Mouse (Mus musculus) testis, adult 2 months (tissue): Measurements from ENCODE around the gene AA467197. TPM values are rescaled to one million over a fixed set of nuclear protein-coding genes. Genes with fewer than 3 reads are reported as not detected.

Source experiments
- H3K27ac ChIP-seq: fragments of 200-500 bp; 2 replicates; pipeline ENCODE4 v1.5.1; 2012; ENCODE audit warnings: low read depth, low read length; ENCODE audit not compliant: control insufficient read depth, insufficient read depth
- H3K27me3 ChIP-seq: fragments of 200-500 bp; 2 replicates; pipeline ENCODE4 v1.6.1; 2012; ENCODE audit warnings: mild to moderate bottlenecking, low read length, moderate library complexity; ENCODE audit not compliant: control insufficient read depth, insufficient read depth
- H3K36me3 ChIP-seq: fragments of 200-500 bp; 2 replicates; pipeline ENCODE4 v1.6.1; 2012; ENCODE audit warnings: mild to moderate bottlenecking, low read length; ENCODE audit not compliant: control insufficient read depth, insufficient read depth
- H3K4me1 ChIP-seq: fragments of 200-500 bp; 2 replicates; pipeline ENCODE4 v1.6.1; 2012; ENCODE audit warnings: low read length; ENCODE audit not compliant: control insufficient read depth, insufficient read depth
- H3K4me3 ChIP-seq: fragments of 200-500 bp; 2 replicates; pipeline ENCODE4 v1.5.1; 2012; ENCODE audit warnings: low read depth, mild to moderate bottlenecking, low read length, moderate library complexity, mixed read lengths; ENCODE audit not compliant: control insufficient read depth
- CTCF ChIP-seq: fragments of 200-500 bp; IDR thresholded peaks from 2 replicates; pipeline ENCODE4 v1.5.1; 2012; ENCODE audit warnings: low read depth, mild to moderate bottlenecking, inconsistent platforms, low read length, moderate library complexity; ENCODE audit not compliant: control insufficient read depth, insufficient read depth, insufficient replicate concordance
- POLR2A ChIP-seq: fragments of 200-500 bp; IDR thresholded peaks from 2 replicates; pipeline ENCODE4 v1.6.1; 2012; ENCODE audit warnings: low read depth, mild to moderate bottlenecking, inconsistent platforms, low read length, moderate library complexity; ENCODE audit not compliant: control insufficient read depth
- polyA plus RNA-seq: library from polyadenylated mRNA; depleted of rRNA; stranded (reverse); fragments of >200 nt; gene quantifications from 2 replicates; pipeline ENCODE4 v1.2.3, GENCODE M21; 2012; rRNA removed

Gene AA467197
- polyA plus RNA-seq: 137 and 157 TPM in 2 replicates

DNA sequence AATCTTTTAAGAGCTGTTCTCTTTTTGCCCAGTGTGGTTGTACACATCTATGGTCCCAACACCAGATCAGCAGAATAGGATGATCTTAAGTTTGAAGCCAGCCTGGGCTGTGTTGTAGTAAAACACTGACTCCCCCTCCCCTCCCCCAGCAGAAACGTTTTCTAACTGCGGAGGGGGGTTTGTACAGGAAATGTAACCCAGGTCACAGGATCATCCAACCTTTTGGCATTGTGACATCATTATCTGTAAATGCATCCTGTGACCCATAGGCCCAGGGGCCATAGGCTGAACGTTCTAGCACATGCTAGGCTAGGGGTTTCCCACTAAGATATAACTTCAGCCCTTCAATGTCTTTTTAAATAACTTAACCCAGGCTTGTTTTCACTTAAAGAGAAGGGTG is at the start of gene AA467197:
Gene AA467197 (plus strand): TSS at position 301 of the 400 bp plus-strand sequence.
- Histone ChIP-seq H3K36me3 (peaks cover 2% of the 10 kb centered on the region; the same call in 1 of the 2 replicates), H3K27ac (peak within 1 kb of the TSS; percentile 94), H3K27me3 (no peaks in the 10 kb centered on the region), H3K4me3 (peak within 1 kb of the TSS; percentile 93), H3K4me1 (no peaks in the 10 kb centered on the region; the same call in 1 of the 2 replicates)
- no peak for TF ChIP-seq POLR2A
- no peak for TF ChIP-seq CTCF

DNA sequence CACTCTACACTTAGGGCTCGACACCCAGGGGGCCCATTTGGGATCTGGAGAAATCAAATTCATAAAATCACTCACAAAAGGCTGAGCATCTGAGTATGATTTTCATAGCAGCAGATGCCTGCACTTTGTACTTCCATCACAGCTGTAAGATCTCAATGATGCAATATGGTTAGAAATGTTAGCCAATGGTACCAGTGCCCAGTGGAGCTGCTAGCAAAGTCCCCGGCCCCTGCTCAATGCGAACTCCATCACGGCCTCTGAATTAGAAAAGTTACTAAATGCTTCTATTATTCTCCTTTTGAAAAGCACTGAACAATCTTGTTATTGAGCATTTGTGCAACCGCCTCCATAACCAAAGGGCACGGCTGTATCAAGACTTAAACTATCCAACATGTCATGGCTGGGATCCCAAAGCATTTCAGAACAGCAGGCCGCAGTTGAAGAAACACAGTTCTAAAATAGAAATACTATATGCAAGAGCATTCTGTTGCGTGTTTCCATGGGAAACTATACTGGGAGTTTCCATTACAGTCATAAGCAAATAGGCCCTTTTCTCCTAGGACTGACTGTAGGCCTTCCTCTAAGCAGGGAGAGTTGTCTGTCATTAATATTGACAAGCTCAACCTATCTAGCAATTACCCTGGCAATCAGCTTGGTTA is 48.8 kb upstream of the AA467197 start:
- Histone ChIP-seq H3K36me3 (no peaks in the 10 kb centered on the region), H3K27me3 (no peaks in the 10 kb centered on the region), H3K4me1 (no peaks in the 10 kb centered on the region), H3K4me3 (no peak overlapping the region), H3K27ac (no peak overlapping the region)
- TF ChIP-seq CTCF (no peak), POLR2A (no peak)

DNA sequence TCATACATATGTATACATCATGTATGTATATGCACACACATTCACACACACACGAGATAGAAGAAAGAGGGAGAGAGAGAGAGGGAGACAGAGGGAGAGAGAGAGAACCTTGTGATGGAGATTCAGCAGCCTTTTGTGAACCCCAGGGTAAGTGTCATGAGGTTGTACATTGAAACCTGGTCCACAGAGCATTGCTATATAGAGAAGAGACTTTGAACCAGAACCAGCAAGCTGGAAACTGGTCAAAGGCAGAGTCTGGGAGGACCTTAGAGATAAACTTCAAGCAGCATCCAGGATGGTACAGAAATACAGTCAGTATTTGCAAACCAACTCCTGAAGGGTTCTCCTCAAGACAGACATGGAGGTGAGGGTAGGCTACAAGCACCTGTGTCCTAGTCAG is 46.4 kb upstream of the AA467197 start:
- Histone ChIP-seq H3K4me3 (no peak overlapping the region), H3K4me1 (no peaks in the 10 kb centered on the region), H3K36me3 (no peaks in the 10 kb centered on the region), H3K27me3 (no peaks in the 10 kb centered on the region), H3K27ac (no peak overlapping the region)
- no peak for TF ChIP-seq POLR2A
- no peak for TF ChIP-seq CTCF

GRCm38 (mm10) chr2:122591213-122591612 is 45.6 kb upstream of the AA467197 start:
- TF ChIP-seq POLR2A (no peak), CTCF (no peak)
- Histone ChIP-seq H3K27me3 (no peaks in the 10 kb centered on the region), H3K4me3 (no peak overlapping the region)

DNA sequence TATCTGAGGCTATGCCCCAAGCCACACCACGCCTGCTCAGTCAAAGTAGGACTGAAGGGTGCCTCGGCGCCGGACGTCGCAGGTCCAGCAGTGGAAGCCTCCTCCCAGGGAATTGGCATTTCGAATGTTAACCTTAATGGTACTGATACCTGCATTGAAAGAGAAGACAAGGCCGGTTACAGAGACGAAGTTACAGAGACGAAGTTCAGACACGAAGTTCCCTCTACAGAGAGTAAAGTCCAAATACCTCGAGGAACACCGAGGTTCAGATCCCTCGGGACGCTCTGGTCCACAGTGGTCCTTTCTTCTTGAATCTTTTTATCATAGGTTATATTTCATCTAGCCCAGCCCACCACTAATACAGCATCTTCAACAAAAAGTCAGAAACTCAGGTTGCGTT is 41.3 kb upstream of the AA467197 start:
- Histone ChIP-seq H3K36me3 (no peaks in the 10 kb centered on the region), H3K27ac (no peak overlapping the region), H3K4me3 (no peak overlapping the region), H3K4me1 (no peaks in the 10 kb centered on the region), H3K27me3 (no peaks in the 10 kb centered on the region)
- TF ChIP-seq POLR2A (no peak), CTCF (no peak)

More at GRCm38 (mm10) chr2:122591213-122591612, 45.6 kb upstream of the AA467197 start:
- no peaks in the 10 kb centered on the region for H3K4me1 ChIP-seq
- no peak overlapping the region for H3K27ac ChIP-seq
- H3K36me3 ChIP-seq: no peaks in the 10 kb centered on the region

- Histone ChIP-seq H3K27me3 (no peaks in the 10 kb centered on the region), H3K4me1 (no peaks in the 10 kb centered on the region), H3K36me3 (no peaks in the 10 kb centered on the region), H3K27ac (no peak overlapping the region), H3K4me3 (no peak overlapping the region)
- TF ChIP-seq CTCF: no peak
- no peak for TF ChIP-seq POLR2A
Observed at GRCm38 (mm10) chr2:122599736-122600135, 37.0 kb upstream of the AA467197 start.

GRCm38 (mm10) chr2:122601354-122601753 is 35.4 kb upstream of the AA467197 start:
- Histone ChIP-seq H3K27me3 (no peaks in the 10 kb centered on the region), H3K27ac (no peak overlapping the region), H3K36me3 (no peaks in the 10 kb centered on the region), H3K4me1 (no peaks in the 10 kb centered on the region), H3K4me3 (no peak overlapping the region)
- TF ChIP-seq CTCF (no peak), POLR2A (no peak)

DNA sequence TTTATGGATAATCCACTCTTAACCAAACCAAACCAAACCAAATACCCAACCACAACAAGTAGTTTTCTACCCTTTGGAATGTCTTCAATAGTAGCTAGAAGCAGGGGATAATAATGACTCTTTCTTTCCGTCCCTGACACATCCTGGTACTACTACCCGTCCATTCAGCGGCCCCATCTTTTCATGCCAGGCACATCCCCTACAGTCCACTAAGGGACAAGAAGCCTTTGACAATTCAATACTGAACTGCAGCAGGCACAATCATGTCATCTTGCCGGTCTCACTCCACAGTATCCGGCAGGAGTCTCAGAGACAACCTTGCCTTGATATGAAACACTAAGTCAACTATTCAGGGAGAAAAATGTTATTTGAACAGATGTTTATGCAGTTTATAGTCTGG is 31.0 kb upstream of the AA467197 start:
- H3K4me3 ChIP-seq: no peak overlapping the region
- H3K27me3 ChIP-seq: no peaks in the 10 kb centered on the region
- peaks cover 4% of the 10 kb centered on the region; the same call in 1 of the 2 replicates for H3K4me1 ChIP-seq
- H3K27ac ChIP-seq: no peak overlapping the region
- no peaks in the 10 kb centered on the region for H3K36me3 ChIP-seq
- TF ChIP-seq CTCF (no peak), POLR2A (no peak)
